Mouse (Mus musculus) spleen, adult 2 months (tissue): ENCODE results near the gene Dazl.

Source experiments
- CTCF ChIP-seq: fragments of 200-500 bp; IDR thresholded peaks from 2 replicates; pipeline ENCODE4 v1.5.1; 2011; ENCODE audit warnings: mild to moderate bottlenecking, inconsistent platforms; ENCODE audit not compliant: insufficient read depth, insufficient read length, insufficient replicate concordance; ENCODE audit errors: extremely low read depth
- POLR2A ChIP-seq: fragments of 200-500 bp; IDR thresholded peaks from 2 replicates; pipeline ENCODE4 v1.6.1; 2011; ENCODE audit warnings: low read depth, low read length, inconsistent platforms

- TF ChIP-seq CTCF (no peak), POLR2A (no peak)
These were observed 36.8 kb upstream of the Dazl start for GRCm38 (mm10) chr17:50330245-50330644.
